Mouse (Mus musculus) gastrocnemius, postnatal 36 days (tissue): ENCODE measurements around the gene Fam47c. TPM values are rescaled to one million over a fixed set of nuclear protein-coding genes. Genes with fewer than 3 reads are reported as not detected.

ENCODE experiments used
- DNase-seq, 2 experiments: peaks; one replicate each; pipeline ENCODE4 v3.0.0; 2022
- intact Hi-C: fragments of 180-260 bp; cut with DNase I; formaldehyde crosslinking; loops from one replicate; pipeline ENCODE4 v1.15.1; 2025
- long read RNA-seq, 2 experiments: library from polyadenylated mRNA; stranded (forward); transcript quantifications; one replicate each; pipeline ENCODE4 v2.0.0; 2021
- total RNA-seq, 2 experiments: library from RNA; stranded (reverse); gene quantifications; 2 replicates each; pipeline ENCODE4 v1.2.3; 2021

Gene Fam47c
- total RNA-seq = not detected
- long read RNA-seq, experiment 1 = 0 reads
- long read RNA-seq, experiment 2 = 0 reads

- intact Hi-C loops = no loop called here
- DNase-seq = no peak
Observed at GRCm38 (mm10) chrX:78737463-78737862, at the start of gene Fam47c. Gene Fam47c (plus strand): TSS chrX:78737763.

GRCm38 (mm10) chrX:78769408-78769807, 31.8 kb downstream of the Fam47c start:
- intact Hi-C loops = no loop called here
- DNase-seq = no peak

DNA sequence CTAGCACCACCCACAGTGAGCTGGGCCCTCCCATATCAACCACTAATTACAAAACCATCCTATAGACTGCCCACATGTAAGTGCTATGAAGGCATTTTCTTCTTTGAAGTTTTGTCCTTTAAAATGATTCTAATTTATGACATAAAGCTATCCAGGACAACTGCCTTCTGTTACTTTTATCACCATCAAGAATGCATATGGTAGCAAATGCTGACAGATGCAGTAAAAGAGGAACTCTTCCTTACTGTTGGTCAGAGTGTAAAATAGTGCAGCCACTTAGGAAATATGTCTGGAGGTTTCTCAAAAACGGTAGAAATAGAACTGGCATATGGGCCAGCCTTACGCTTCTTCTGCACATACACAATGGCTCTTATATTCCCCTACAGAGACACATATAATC, 39.5 kb downstream of the Fam47c start:
- intact Hi-C loops = no loop called here
- no peak for DNase-seq

Other genes starting within 250 kb of the Fam47c start
- 1 to 10 TPM; 4.2 to 4.7 TPM for gene Prrg1, start 153.9 kb upstream of the Fam47c start, total RNA-seq